Mouse (Mus musculus): ENCODE measurements around the gene Spata2.

GRCm38 (mm10) chr2:167506546-167507260, 14.0 kb upstream of the Spata2 start:
- TF ChIP-seq EP300 (IDR thresholded peaks at IDR 0.05; ENCODE audit: low read depth) (no peak), CTCF (IDR thresholded peaks at IDR 0.05; ENCODE audit: low read depth) (no peak)
